Mouse (Mus musculus): Measurements from ENCODE around the gene Lbh.

- no peak for TF ChIP-seq CTCF (IDR thresholded peaks at IDR 0.05; ENCODE audit: control insufficient read depth, insufficient read depth, insufficient replicate concordance, low read depth, low read length)
- no peak for TF ChIP-seq POLR2A (IDR thresholded peaks at IDR 0.05; ENCODE audit: control insufficient read depth, low read depth, low read length)
These were observed 26.5 kb upstream of the Lbh start for GRCm38 (mm10) chr17:72891556-72891955.

All from testis, adult 2 months (tissue).